Comparison of ENCODE assay signal across 9 mouse cellular contexts in the genomic region with DNA sequence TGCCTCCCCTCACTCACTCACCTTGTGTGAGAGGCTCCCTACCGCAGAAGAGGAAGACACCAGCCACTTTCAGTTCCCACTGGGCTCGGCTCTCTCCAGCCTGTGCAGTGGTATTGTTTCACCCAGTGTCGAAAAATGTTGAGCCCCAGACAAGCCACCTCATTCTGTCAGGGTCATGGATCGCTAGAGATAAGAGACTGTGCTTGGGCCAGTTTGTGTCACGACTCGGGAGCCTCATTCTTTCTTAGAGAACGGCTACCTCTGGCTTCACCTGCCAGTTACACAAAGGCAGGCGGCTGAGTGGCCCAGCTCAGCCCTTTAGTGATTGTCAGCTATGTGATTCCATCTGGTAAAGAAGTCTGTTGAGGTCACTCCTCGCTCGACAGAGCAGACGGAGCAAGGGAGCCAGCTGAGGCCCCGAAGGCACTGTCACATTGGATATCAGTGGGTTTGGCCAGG. TPM values are rescaled to one million over a fixed set of nuclear protein-coding genes. Genes with fewer than 3 reads are reported as not detected.
DNase-seq lines count a peak whose midpoint lies in the region; ATAC-seq lines count a peak whose summit lies in the region.
"Had no signal": no experiment of that assay in that cellular context is flagged by ENCODE, and none has a peak within 500 bp of the region (broad histone marks: within the 10 kb centered on the region; RNA-seq: fewer than 3 reads in every experiment).

No protein-coding gene starts in this region.

- H3K4me1 ChIP-seq in heart, embryonic 10.5 days, result peaks cover 62% of the 10 kb centered on the region
- peaks cover 88% of the 10 kb centered on the region for H3K4me1 ChIP-seq in liver, embryonic 11.5 days (replicated peaks; ENCODE audit: control insufficient read depth, insufficient read depth, low read length)

- ATAC-seq in common myeloid progenitor, adult 5-6 weeks (replicated peaks; ENCODE audit: low read depth, poor library complexity, severe bottlenecking), result peak; percentile 61
- ATAC-seq in liver, embryonic 11.5 days (replicated peaks; ENCODE audit: low FRiP score), result 0 out of 2 replicates have a peak, but pooled peaks have one; percentile 10
- peak; percentile 61 for ATAC-seq in neutrophil, adult 5-6 weeks (ENCODE audit: extremely low read depth, insufficient number of reproducible peaks, low FRiP score, poor library complexity, severe bottlenecking)
- ATAC-seq: lung, postnatal 0 days had no signal

- intact Hi-C loops in heart, postnatal 14 days (cut with DNase I), result no loop called here

- H3K27ac ChIP-seq in heart, embryonic 10.5 days, result peak overlapping the region; percentile 24; the same call in 1 of the 2 replicates
- H3K27ac ChIP-seq in liver, embryonic 11.5 days (ENCODE audit: low read depth, low read length), result peak overlapping the region; percentile 70

- peaks cover 8% of the 10 kb centered on the region; the same call in 1 of the 2 replicates for H3K36me3 ChIP-seq in heart, embryonic 10.5 days
- peaks cover 9% of the 10 kb centered on the region; the same call in 1 of the 2 replicates for H3K36me3 ChIP-seq in liver, embryonic 11.5 days (ENCODE audit: control insufficient read depth, insufficient read depth, low read length)

- WGBS in heart, embryonic 10.5 days, result 53% methylated on average over 12 of the region's 12 CpGs
- WGBS in liver, embryonic 11.5 days, result 39% methylated on average over 12 of the region's 12 CpGs

- no peak for DNase-seq in heart, embryonic 10.5 days (ENCODE audit: low spot score)
- DNase-seq in heart, postnatal 14 days, result no peak
- no peak for DNase-seq in liver, embryonic 11.5 days (ENCODE audit: low spot score)
- DNase-seq in urinary bladder, postnatal 4 days (ENCODE audit: low spot score in 2 of 2), result no peak
- no peak for DNase-seq in left cerebral cortex, adult 18-20 months (ENCODE audit: low spot score in 2 of 2)
- no peak for DNase-seq in layer of hippocampus, postnatal 14 days (ENCODE audit: low spot score in 2 of 2)

- peak overlapping the region; percentile 41; the same call in 1 of the 2 replicates for H3K9ac ChIP-seq in liver, embryonic 11.5 days (ENCODE audit: low read depth, low read length)

- H3K4me3 ChIP-seq in heart, embryonic 10.5 days, result no peak overlapping the region
- peak overlapping the region; percentile 17; the same call in 1 of the 2 replicates for H3K4me3 ChIP-seq in liver, embryonic 11.5 days (ENCODE audit: low read depth, low read length)

- no peaks in the 10 kb centered on the region for H3K9me3 ChIP-seq in heart, embryonic 10.5 days
- H3K9me3 ChIP-seq in liver, embryonic 11.5 days (ENCODE audit: control insufficient read depth, low read length), result no peaks in the 10 kb centered on the region

- H3K4me2 ChIP-seq in liver, embryonic 11.5 days, result peak overlapping the region; percentile 57

- no peaks in the 10 kb centered on the region for H3K27me3 ChIP-seq in heart, embryonic 10.5 days (ENCODE audit: insufficient read depth, poor library complexity, severe bottlenecking)
- H3K27me3 ChIP-seq in liver, embryonic 11.5 days (replicated peaks; ENCODE audit: control insufficient read depth, insufficient read depth, low read length), result no peaks in the 10 kb centered on the region

RNA-seq across cellular contexts. Expression of a gene that starts 17.0 kb away (rescaled TPM):
- 7.8 and 8.9 TPM in 2 replicates for polyA plus RNA-seq in heart, embryonic 10.5 days (2016; fragmentation: Nextera tagmentation; extraction: Ambion mirVana)
- 10 to 100 TPM; 12.9 to 13.4 TPM for total RNA-seq in heart, postnatal 14 days (2021)
- 4.8 and 6.3 TPM in 2 replicates for total RNA-seq in common myeloid progenitor, adult 5-6 weeks (2017)
- polyA plus RNA-seq in liver, embryonic 11.5 days (2014; fragmentation: Nextera tagmentation; extraction: Ambion mirVana), result 11.7 and 12.9 TPM in 2 replicates
- total RNA-seq in neutrophil, adult 5-6 weeks (2017), result 41.3 and 42.9 TPM in 2 replicates
- 10 to 100 TPM; 17.7 to 18.0 TPM for total RNA-seq in left cerebral cortex, adult 18-20 months (2021)
- 10 to 100 TPM; 25.2 to 25.7 TPM for total RNA-seq in layer of hippocampus, postnatal 14 days (2021)

RNA-seq across cellular contexts. Expression of a gene that starts 28.9 kb away (rescaled TPM):
- 61.9 and 74.9 TPM in 2 replicates for polyA plus RNA-seq in heart, embryonic 10.5 days (2016; fragmentation: Nextera tagmentation; extraction: Ambion mirVana)
- 10 to 100 TPM; 18.1 to 22.5 TPM for total RNA-seq in heart, postnatal 14 days (2021)
- total RNA-seq in common myeloid progenitor, adult 5-6 weeks (2017), result 35.9 and 42.2 TPM in 2 replicates
- 113 and 114 TPM in 2 replicates for polyA plus RNA-seq in liver, embryonic 11.5 days (2014; fragmentation: Nextera tagmentation; extraction: Ambion mirVana)
- total RNA-seq in neutrophil, adult 5-6 weeks (2017), result 72.9 and 88.3 TPM in 2 replicates
- total RNA-seq in left cerebral cortex, adult 18-20 months (2021), result 10 to 100 TPM; 20.4 to 24.3 TPM
- total RNA-seq in layer of hippocampus, postnatal 14 days (2021), result 10 to 100 TPM; 28.1 to 28.8 TPM

RNA-seq across cellular contexts. Expression of a gene that starts 29.0 kb away (rescaled TPM):
- 5.2 and 5.8 TPM in 2 replicates for polyA plus RNA-seq in heart, embryonic 10.5 days (2016; fragmentation: Nextera tagmentation; extraction: Ambion mirVana)
- total RNA-seq in heart, postnatal 14 days (2021), result 1 to 10 TPM; 1.9 TPM
- total RNA-seq in common myeloid progenitor, adult 5-6 weeks (2017), result 0.97 and 2.2 TPM in 2 replicates
- 6.5 and 7.4 TPM in 2 replicates for polyA plus RNA-seq in liver, embryonic 11.5 days (2014; fragmentation: Nextera tagmentation; extraction: Ambion mirVana)
- total RNA-seq in neutrophil, adult 5-6 weeks (2017), result 3.4 and 4.9 TPM in 2 replicates
- 1 to 10 TPM; 5.3 to 6.4 TPM for total RNA-seq in left cerebral cortex, adult 18-20 months (2021)
- total RNA-seq in layer of hippocampus, postnatal 14 days (2021), result 1 to 10 TPM; 6.3 to 6.4 TPM

RNA-seq across cellular contexts. Expression of a gene that starts 42.5 kb away (rescaled TPM):
- polyA plus RNA-seq in heart, embryonic 10.5 days (2016; fragmentation: Nextera tagmentation; extraction: Ambion mirVana), result 0.54 and 0.84 TPM in 2 replicates
- total RNA-seq in heart, postnatal 14 days (2021), result under 1 TPM; 0.46 to 0.55 TPM
- total RNA-seq in common myeloid progenitor, adult 5-6 weeks (2017), result 0.29 TPM in 1 of 2 replicates, not detected in the other
- polyA plus RNA-seq in liver, embryonic 11.5 days (2014; fragmentation: Nextera tagmentation; extraction: Ambion mirVana), result 0.52 and 1.6 TPM in 2 replicates
- 0.61 and 2.7 TPM in 2 replicates for total RNA-seq in neutrophil, adult 5-6 weeks (2017)
- 1 to 10 TPM; 1.9 to 3.0 TPM for total RNA-seq in left cerebral cortex, adult 18-20 months (2021)
- 1 to 10 TPM in 1 of 2 experiments, under 1 TPM in 1; 0.95 to 1.6 TPM for total RNA-seq in layer of hippocampus, postnatal 14 days (2021)

RNA-seq across cellular contexts. Expression of a gene that starts 57.3 kb away (rescaled TPM):
- polyA plus RNA-seq in heart, embryonic 10.5 days (2016; fragmentation: Nextera tagmentation; extraction: Ambion mirVana), result 45.7 and 47.2 TPM in 2 replicates
- total RNA-seq in heart, postnatal 14 days (2021), result 10 to 100 TPM; 25.2 to 25.6 TPM
- 23.2 and 31.0 TPM in 2 replicates for total RNA-seq in common myeloid progenitor, adult 5-6 weeks (2017)
- polyA plus RNA-seq in liver, embryonic 11.5 days (2014; fragmentation: Nextera tagmentation; extraction: Ambion mirVana), result 55.1 and 58.4 TPM in 2 replicates
- total RNA-seq in neutrophil, adult 5-6 weeks (2017), result 33.8 and 39.5 TPM in 2 replicates
- 10 to 100 TPM; 41.8 to 47.0 TPM for total RNA-seq in left cerebral cortex, adult 18-20 months (2021)
- total RNA-seq in layer of hippocampus, postnatal 14 days (2021), result 10 to 100 TPM; 38.9 to 39.3 TPM

Comparison
In these comparisons a context has a peak if more than half of its experiments do, and no peak if none do; other contexts are left out.
1. ATAC-seq: peak in every context shown above with its lines; median percentile 61 in common myeloid progenitor, adult 5-6 weeks; 61 in neutrophil, adult 5-6 weeks; 10 in liver, embryonic 11.5 days.